Mouse (Mus musculus): ENCODE measurements around the gene Sapcd2.

DNA sequence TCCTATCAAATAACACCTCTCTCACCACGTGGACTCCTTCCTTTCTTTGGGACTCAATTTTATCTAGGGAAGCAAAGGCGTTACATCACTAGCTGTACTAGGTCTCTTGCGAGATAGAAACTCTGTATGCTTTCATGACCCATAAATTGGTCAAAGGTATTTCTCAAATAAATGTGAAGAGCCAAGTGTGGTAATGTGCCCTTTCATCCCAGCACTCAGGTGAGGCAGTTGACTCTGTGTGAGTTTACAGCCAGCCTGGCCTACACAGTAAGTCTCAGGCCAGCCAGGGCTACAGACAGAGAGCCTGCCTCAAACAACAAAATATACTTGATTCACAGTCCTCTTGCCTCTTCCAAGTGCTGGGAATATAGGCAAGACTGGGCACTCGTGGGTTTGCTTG lies 12.3 kb upstream of the Sapcd2 start:
- TF ChIP-seq CTCF (IDR thresholded peaks at IDR 0.05; ENCODE audit: insufficient read depth, low read length) (no peak), POLR2A (IDR thresholded peaks at IDR 0.05; ENCODE audit: borderline replicate concordance, extremely low read depth, low read depth, low read length) (no peak)

All from lung, adult 2 months (tissue).